Mouse (Mus musculus): ENCODE results near the gene Adam22. TPM values are rescaled to one million over a fixed set of nuclear protein-coding genes. Genes with fewer than 3 reads are reported as not detected.

The Adam22 gene
- 1.1 TPM in 2 replicates for polyA plus RNA-seq (2015; fragmentation: Nextera tagmentation; extraction: Ambion mirVana)

GRCm38 (mm10) chr5:8367614-8368327 is at the start of gene Adam22:
Gene Adam22 (minus strand): TSS chr5:8368160.

GRCm38 (mm10) chr5:8045855-8046254 is 322.1 kb downstream of the Adam22 start, which contains the start of gene Sri:
Gene Sri (plus strand): TSS chr5:8046078.

Other genes with a start within 250 kb of the Adam22 start
- 35.5 and 40.2 TPM in 2 replicates for gene Dbf4, start 54.6 kb upstream of the Adam22 start, polyA plus RNA-seq (2015; fragmentation: Nextera tagmentation; extraction: Ambion mirVana)
- gene Slc25a40, start 54.7 kb upstream of the Adam22 start, polyA plus RNA-seq (2015; fragmentation: Nextera tagmentation; extraction: Ambion mirVana) = 9.0 and 10.5 TPM in 2 replicates